Mouse (Mus musculus) G1E-ER4 (cell line): ENCODE data around the gene Znrf1. TPM values are rescaled to one million over a fixed set of nuclear protein-coding genes. Genes with fewer than 3 reads are reported as not detected.
A peak's percentile ranks its signal among the peaks of the same experiment; 100 is the strongest.

ENCODE experiments used
- GATA1 ChIP-seq: IDR thresholded peaks from one replicate; pipeline ENCODE4 v1.8.0; 2012; ENCODE audit warnings: low read length, inconsistent platforms
- polyA plus RNA-seq: library from polyadenylated mRNA; stranded (reverse); fragments of >175 nt; gene quantifications from 2 replicates; pipeline ENCODE4 v1.2.3, GENCODE M21; 2012

Gene Znrf1
- polyA plus RNA-seq, 1 experiment, result 36.4 TPM

GRCm38 (mm10) chr8:111551511-111552130 lies 15.7 kb downstream of the Znrf1 start:
- no peak for TF ChIP-seq GATA1

- TF ChIP-seq GATA1, result no peak
Observed at GRCm38 (mm10) chr8:111561824-111562223, 25.9 kb downstream of the Znrf1 start.

GRCm38 (mm10) chr8:111562274-111562803 lies 26.4 kb downstream of the Znrf1 start:
- no peak for TF ChIP-seq GATA1

- TF ChIP-seq GATA1, result no peak
Observed at GRCm38 (mm10) chr8:111563075-111563474, 27.2 kb downstream of the Znrf1 start.

- no peak for TF ChIP-seq GATA1
Observed at GRCm38 (mm10) chr8:111563687-111564086, 27.8 kb downstream of the Znrf1 start.

- TF ChIP-seq GATA1, result no peak
Observed at GRCm38 (mm10) chr8:111564093-111564492, 28.2 kb downstream of the Znrf1 start.

GRCm38 (mm10) chr8:111565784-111566191 lies 29.9 kb downstream of the Znrf1 start:
- no peak for TF ChIP-seq GATA1

- no peak for TF ChIP-seq GATA1
Observed at GRCm38 (mm10) chr8:111566326-111566725, 30.4 kb downstream of the Znrf1 start.

- TF ChIP-seq GATA1, result no peak
Observed at GRCm38 (mm10) chr8:111567571-111567970, 31.7 kb downstream of the Znrf1 start.

- no peak for TF ChIP-seq GATA1
Observed at GRCm38 (mm10) chr8:111568029-111568428, 32.1 kb downstream of the Znrf1 start.

GRCm38 (mm10) chr8:111569926-111570325 lies 34.0 kb downstream of the Znrf1 start:
- no peak for TF ChIP-seq GATA1

- no peak for TF ChIP-seq GATA1
Observed at GRCm38 (mm10) chr8:111570432-111570831, 34.5 kb downstream of the Znrf1 start.

GRCm38 (mm10) chr8:111571661-111572060 lies 35.8 kb downstream of the Znrf1 start:
- TF ChIP-seq GATA1, result no peak

GRCm38 (mm10) chr8:111572431-111572830 lies 36.5 kb downstream of the Znrf1 start:
- no peak for TF ChIP-seq GATA1

- TF ChIP-seq GATA1, result peak; percentile 16
Observed at GRCm38 (mm10) chr8:111573583-111573982, 37.7 kb downstream of the Znrf1 start.

GRCm38 (mm10) chr8:111574016-111574415 lies 38.1 kb downstream of the Znrf1 start:
- no peak for TF ChIP-seq GATA1

- no peak for TF ChIP-seq GATA1
Observed at GRCm38 (mm10) chr8:111575492-111575891, 39.6 kb downstream of the Znrf1 start.
